Mouse (Mus musculus) small intestine, adult 2 months (tissue): ENCODE measurements around the gene Col11a2.

ENCODE experiments used
- CTCF ChIP-seq: fragments of 200-500 bp; IDR thresholded peaks from 2 replicates; pipeline ENCODE4 v1.5.1; 2012; ENCODE audit warnings: low read depth, mild to moderate bottlenecking, control low read depth, inconsistent platforms, low read length, moderate library complexity, mixed read lengths; ENCODE audit not compliant: insufficient replicate concordance, insufficient read length; ENCODE audit errors: extremely low read depth
- POLR2A ChIP-seq: fragments of 200-500 bp; IDR thresholded peaks from 2 replicates; pipeline ENCODE4 v1.6.1; 2012; ENCODE audit warnings: low read depth, mild to moderate bottlenecking, control low read depth, inconsistent platforms, low read length, moderate library complexity

- TF ChIP-seq CTCF (no peak), POLR2A (no peak)
Observed at GRCm38 (mm10) chr17:34023678-34024077, 15.6 kb upstream of the Col11a2 start.
